Mouse (Mus musculus) liver, postnatal 0 days (tissue): ENCODE results near the gene Pom121l2. TPM values are rescaled to one million over a fixed set of nuclear protein-coding genes. Genes with fewer than 3 reads are reported as not detected.

ENCODE experiments used
- ATAC-seq: fragments of 200-750 bp; cut with Nextera tagmentation; 2 replicates; pipeline ENCODE4 v1.8.0; 2017; ENCODE audit warnings: mild to moderate bottlenecking, moderate library complexity
- DNase-seq: peaks from one replicate; pipeline ENCODE4 v3.0.0-alpha.2; 2016
- H3K27ac ChIP-seq: fragments of 300-500 bp; sonication (generic); 2 replicates; pipeline ENCODE4 v1.5.1; 2014; ENCODE audit warnings: antibody characterized with exemption, moderate library complexity, mild to moderate bottlenecking, low read depth
- H3K27me3 ChIP-seq: fragments of 300-500 bp; sonication (generic); 2 replicates; pipeline ENCODE4 v1.6.1; 2014; ENCODE audit warnings: low read length, control low read depth, mixed read lengths; ENCODE audit not compliant: insufficient read depth
- H3K36me3 ChIP-seq: fragments of 300-500 bp; sonication (generic); replicated peaks from 2 replicates; pipeline ENCODE4 v1.6.1; 2014; ENCODE audit warnings: mild to moderate bottlenecking, control low read depth, low read length, moderate library complexity, mixed read lengths; ENCODE audit not compliant: insufficient read depth
- H3K4me1 ChIP-seq: fragments of 300-500 bp; sonication (generic); 2 replicates; pipeline ENCODE4 v1.6.1; 2014; ENCODE audit warnings: antibody characterized with exemption, mild to moderate bottlenecking, control low read depth; ENCODE audit not compliant: insufficient read depth
- H3K4me2 ChIP-seq: fragments of 300-500 bp; sonication (generic); 2 replicates; pipeline ENCODE4 v1.6.1; 2014; ENCODE audit warnings: low read depth, mild to moderate bottlenecking, low read length, moderate library complexity, mixed read lengths
- H3K4me3 ChIP-seq: fragments of 300-500 bp; sonication (generic); 2 replicates; pipeline ENCODE4 v1.5.1; 2014; ENCODE audit warnings: low read depth, low read length
- H3K9ac ChIP-seq: fragments of 300-500 bp; sonication (generic); replicated peaks from 2 replicates; pipeline ENCODE4 v1.6.1; 2014; ENCODE audit warnings: mild to moderate bottlenecking, moderate library complexity
- H3K9me3 ChIP-seq: fragments of 300-500 bp; sonication (generic); 2 replicates; pipeline ENCODE4 v1.6.1; 2016; ENCODE audit warnings: mild to moderate bottlenecking, control low read depth, low read length, mixed read lengths
- CTCF ChIP-seq: sonication (generic); IDR thresholded peaks from 2 replicates; pipeline ENCODE4 v1.5.1; 2016; ENCODE audit warnings: antibody characterized with exemption, low read depth
- EP300 ChIP-seq: IDR thresholded peaks from 2 replicates; pipeline ENCODE4 v1.6.1; 2016; ENCODE audit warnings: antibody characterized with exemption, low read depth, mild to moderate bottlenecking
- WGBS: fragments of 180-500 bp; shearing (Covaris S2); extraction: QIAGEN DNeasy Blood & Tissue Kit; methylation state at CpG from one replicate; pipeline ENCODE4 v1.1.7; 2014; ENCODE audit not compliant: insufficient replicate concordance; 5-methylcytosine and 5-hydroxymethylcytosine counted together
- polyA plus RNA-seq: library from polyadenylated mRNA; unstranded; fragments of >200 nt; fragmentation: Nextera tagmentation; extraction: Ambion mirVana; gene quantifications from 2 replicates; pipeline ENCODE4 v1.2.1, GENCODE M21; 2015

Gene Pom121l2
- not detected in 2 replicates for polyA plus RNA-seq

DNA sequence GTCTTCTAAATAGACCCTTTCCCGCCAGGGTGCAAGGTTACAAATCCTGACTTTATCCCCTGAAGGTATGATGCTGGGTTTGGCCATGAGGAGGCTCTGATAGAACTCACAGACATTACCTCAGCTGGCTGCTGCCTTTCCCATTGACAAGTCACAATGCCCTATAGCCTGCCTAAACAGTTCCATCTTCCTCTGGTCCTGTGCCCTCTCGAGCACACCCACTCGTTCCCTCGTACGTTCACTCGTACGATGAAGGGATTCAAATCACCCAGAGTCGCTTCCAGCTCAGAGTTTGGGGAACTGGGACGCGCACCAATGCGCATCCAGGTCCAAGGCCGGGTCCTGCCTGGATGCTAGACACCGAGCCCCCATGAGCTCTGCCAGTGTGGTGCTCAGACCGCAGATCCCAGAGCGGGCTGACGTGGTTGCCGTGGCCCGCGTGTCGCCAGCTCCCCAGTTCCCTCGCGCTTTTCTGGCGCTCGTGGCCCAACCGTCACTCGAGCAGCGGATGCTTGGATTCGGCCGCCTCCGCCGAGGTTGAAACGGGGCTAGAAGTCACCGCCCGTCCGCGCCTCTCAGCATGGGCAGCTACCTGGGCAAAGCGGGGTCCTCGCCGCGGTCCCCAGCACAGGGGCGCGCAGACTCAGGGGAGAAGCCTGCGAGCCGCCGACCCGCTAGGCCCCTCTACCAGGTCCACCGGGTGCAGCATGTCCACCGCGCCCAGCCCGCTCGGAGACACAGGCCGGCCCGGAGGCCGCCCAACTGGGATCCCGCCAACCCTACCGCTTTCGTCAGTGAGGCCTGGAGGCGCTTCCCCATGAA is at the start of gene Pom121l2:
TSS of gene Pom121l2 (plus strand) at position 214 of the 822 bp plus-strand sequence.
- WGBS: 1% methylated on average over 57 of the region's 58 CpGs
- H3K9me3 ChIP-seq: no peaks in the 10 kb centered on the region
- H3K27me3 ChIP-seq: peaks cover 33% of the 10 kb centered on the region
- ATAC-seq (peak; percentile 44; the same call in 1 of the 2 replicates), DNase-seq (peak; percentile 41)
- H3K4me1 ChIP-seq: peaks cover 10% of the 10 kb centered on the region
- H3K4me2 ChIP-seq: peak within 1 kb of the TSS; percentile 81
- TF ChIP-seq EP300 (no peak), CTCF (no peak)
- H3K4me3 ChIP-seq: peak within 1 kb of the TSS; percentile 43
- H3K27ac ChIP-seq: no peak within 1 kb of the TSS
- H3K9ac ChIP-seq: peak within 1 kb of the TSS; percentile 46
- H3K36me3 ChIP-seq: no peaks in the 10 kb centered on the region

DNA sequence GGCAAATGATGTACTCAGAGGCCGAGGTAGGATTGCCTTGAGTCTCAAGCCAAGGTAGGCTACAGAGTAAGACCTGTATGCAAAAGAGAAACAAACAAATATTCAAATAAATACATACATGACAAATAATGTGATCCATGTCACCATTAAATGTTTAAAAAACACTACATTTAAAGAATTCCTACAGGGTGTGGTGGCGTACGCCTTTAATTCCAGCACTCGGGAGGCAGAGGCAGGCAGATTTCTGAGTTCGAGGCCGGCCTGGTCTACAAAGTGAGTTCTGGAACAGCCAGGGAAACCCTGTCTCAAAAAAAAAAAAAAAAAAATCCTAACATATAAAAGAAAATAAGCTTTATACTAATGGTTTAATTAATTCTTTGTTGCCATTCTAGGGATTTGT is 49.3 kb upstream of the Pom121l2 start:
- no peak overlapping the region for H3K4me2 ChIP-seq
- WGBS: 78% methylated on average over 6 of the region's 6 CpGs
- no peak for DNase-seq

GRCm38 (mm10) chr13:21933626-21934548 is 47.1 kb upstream of the Pom121l2 start:
- Histone ChIP-seq H3K4me1 (peaks cover 21% of the 10 kb centered on the region), H3K4me2 (peak overlapping the region; percentile 51), H3K9ac (no peak overlapping the region), H3K36me3 (no peaks in the 10 kb centered on the region), H3K9me3 (no peaks in the 10 kb centered on the region), H3K4me3 (peak overlapping the region; percentile 23; the same call in 1 of the 2 replicates), H3K27ac (no peak overlapping the region), H3K27me3 (no peaks in the 10 kb centered on the region)
- peak; percentile 35; the same call in 1 of the 2 replicates for ATAC-seq
- WGBS: 20% methylated on average over 28 of the region's 28 CpGs
- TF ChIP-seq CTCF: no peak
- no peak for TF ChIP-seq EP300
- no peak for DNase-seq

More for the DNA sequence above, 49.3 kb upstream of the Pom121l2 start:
- Histone ChIP-seq H3K4me1 (peaks cover 14% of the 10 kb centered on the region), H3K9me3 (no peaks in the 10 kb centered on the region), H3K27me3 (no peaks in the 10 kb centered on the region), H3K9ac (no peak overlapping the region), H3K27ac (no peak overlapping the region), H3K4me3 (no peak overlapping the region), H3K36me3 (no peaks in the 10 kb centered on the region)
- no peak for TF ChIP-seq EP300
- no peak for ATAC-seq

- Histone ChIP-seq H3K4me2 (peak overlapping the region; percentile 60), H3K36me3 (no peaks in the 10 kb centered on the region), H3K4me1 (peaks cover 13% of the 10 kb centered on the region), H3K27me3 (no peaks in the 10 kb centered on the region), H3K27ac (no peak overlapping the region), H3K4me3 (peak overlapping the region; percentile 32), H3K9me3 (no peaks in the 10 kb centered on the region), H3K9ac (no peak overlapping the region)
- DNase-seq (peak; percentile 81), ATAC-seq (peak; percentile 33; the same call in 1 of the 2 replicates)
- TF ChIP-seq CTCF (no peak), EP300 (no peak)
- 15% methylated on average over 17 of the region's 17 CpGs for WGBS
Measured at GRCm38 (mm10) chr13:21934982-21935791, 45.8 kb upstream of the Pom121l2 start.

GRCm38 (mm10) chr13:21935833-21936232 is 45.2 kb upstream of the Pom121l2 start:
- no peaks in the 10 kb centered on the region for H3K9me3 ChIP-seq
- DNase-seq: no peak
- no peak for ATAC-seq
- H3K36me3 ChIP-seq: no peaks in the 10 kb centered on the region
- H3K27me3 ChIP-seq: no peaks in the 10 kb centered on the region
- WGBS: 4% methylated on average over 7 of the region's 7 CpGs
- no peak overlapping the region for H3K27ac ChIP-seq
- H3K4me1 ChIP-seq: peaks cover 18% of the 10 kb centered on the region
- TF ChIP-seq EP300 (no peak), CTCF (no peak)
- H3K4me2 ChIP-seq: peak overlapping the region; percentile 60
- H3K9ac ChIP-seq: no peak overlapping the region
- peak overlapping the region; percentile 32 for H3K4me3 ChIP-seq
